Mouse (Mus musculus) leukemia stem cell, adult 10-12 weeks (primary cell): ENCODE results near the gene Fndc10. TPM values are rescaled to one million over a fixed set of nuclear protein-coding genes. Genes with fewer than 3 reads are reported as not detected.

Source experiments
- polyA plus RNA-seq: library from polyadenylated mRNA; stranded (reverse); fragments of >175 nt; gene quantifications from 2 replicates; pipeline ENCODE4 v1.2.3, GENCODE M21; 2012; ENCODE audit warnings: low replicate concordance

Gene Fndc10
- 2.6 TPM in 2 replicates for polyA plus RNA-seq

DNA sequence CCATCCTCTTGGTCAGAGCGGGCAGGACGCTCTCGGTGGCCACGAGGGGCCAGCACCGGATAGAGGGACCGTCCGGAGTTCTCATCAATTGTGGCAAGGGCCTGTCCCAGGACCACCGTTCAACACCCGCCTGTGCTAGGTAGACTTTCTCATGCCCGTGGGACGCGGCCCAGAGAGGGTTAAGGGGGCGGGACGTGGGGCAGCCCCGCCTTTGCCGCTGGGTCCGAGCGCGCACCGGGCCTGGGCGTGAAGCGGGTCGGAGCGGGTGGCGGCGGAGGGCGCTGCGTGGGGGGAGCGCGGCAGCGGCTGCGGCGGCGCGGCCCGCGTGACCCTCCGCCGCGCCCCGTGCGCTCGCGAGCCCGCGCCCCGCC, at the start of gene Fndc10:
Fndc10 (plus strand) TSS at position 232 of the 371 bp plus-strand sequence.

DNA sequence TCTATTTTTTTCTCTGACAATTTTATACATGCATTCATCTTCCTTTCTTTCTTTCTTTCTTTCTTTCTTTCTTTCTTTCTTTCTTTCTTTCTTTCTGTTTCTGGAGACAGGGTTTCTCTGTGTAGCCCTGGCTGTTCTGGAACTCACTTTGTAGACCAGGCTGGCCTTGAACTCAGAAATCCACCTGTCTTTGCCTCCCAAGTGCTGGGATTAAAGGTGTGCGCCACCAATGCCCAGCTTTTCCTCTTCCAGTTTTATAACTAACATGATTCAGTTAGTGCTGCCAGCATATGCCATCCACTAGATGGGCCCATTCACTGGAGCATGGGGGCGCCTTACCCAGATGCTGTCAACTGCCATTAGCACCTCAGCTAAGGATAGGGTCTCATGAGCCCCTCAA, 48.8 kb upstream of the Fndc10 start, which contains the start of gene Gm10563:
Gm10563 (minus strand) TSS at position 101 of the 400 bp plus-strand sequence.

DNA sequence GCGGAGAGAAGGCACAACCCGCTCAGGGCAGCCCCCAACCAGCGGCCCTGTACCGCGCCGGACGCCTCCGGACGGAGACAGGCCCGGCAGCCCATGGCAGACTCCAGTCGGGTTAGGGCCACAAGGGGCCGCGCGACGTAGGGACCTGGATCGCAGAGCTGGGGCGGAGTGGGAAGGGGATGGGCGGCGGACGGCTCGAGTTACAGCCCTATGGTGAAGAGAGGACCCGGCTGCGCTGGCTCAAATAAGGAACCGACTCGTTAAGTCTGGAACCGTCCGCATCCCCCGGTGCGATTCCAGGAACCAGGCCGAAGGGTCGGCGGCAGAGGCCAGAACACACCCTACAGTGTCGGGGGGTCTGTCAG, 41.1 kb upstream of the Fndc10 start, which contains the start of gene Mmp23:
Mmp23 (minus strand) TSS at position 299 of the 365 bp plus-strand sequence.

DNA sequence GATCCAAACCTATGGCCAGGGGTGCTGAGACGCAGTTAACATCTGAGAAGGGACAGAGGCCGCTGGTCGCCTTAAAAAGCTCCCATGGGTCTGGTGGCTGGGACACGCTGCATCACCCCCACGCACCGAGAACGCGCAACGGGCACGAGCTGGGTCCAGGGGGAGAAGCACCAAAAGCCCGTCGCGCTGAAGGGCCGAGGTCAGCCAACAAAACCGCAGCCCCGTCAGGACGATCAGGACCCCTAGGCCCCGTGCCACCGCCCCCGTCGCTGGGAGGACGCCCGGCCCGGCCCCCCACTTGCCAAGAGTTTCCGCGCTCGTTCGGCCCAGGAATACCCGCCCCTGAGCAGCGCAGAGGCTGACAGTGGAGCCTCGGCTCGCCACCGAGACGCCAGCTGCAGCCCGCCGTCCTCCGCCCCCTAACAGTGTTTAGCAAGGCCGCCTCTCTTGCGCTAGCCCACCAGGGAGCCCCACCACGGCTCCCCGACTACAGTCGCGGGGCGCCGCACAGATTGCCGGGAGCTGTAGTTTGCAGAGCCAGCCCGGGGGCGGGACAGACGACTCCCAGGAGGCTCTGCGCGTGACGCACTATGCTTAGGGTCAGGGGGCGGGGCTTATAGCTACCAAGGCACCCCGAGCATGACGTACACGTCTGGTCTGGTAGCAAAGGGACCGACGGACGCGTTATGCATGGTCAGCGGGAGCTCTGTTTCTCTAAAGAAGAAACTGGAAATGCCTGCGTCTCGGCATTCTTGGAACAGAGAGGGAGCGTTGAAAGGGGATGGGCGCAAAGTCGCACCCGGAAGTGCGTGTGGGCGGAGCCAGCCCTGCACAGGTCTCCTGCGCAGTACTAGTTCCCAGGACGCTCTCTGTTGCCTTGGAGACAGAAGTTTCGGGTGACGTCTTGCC, 25.2 kb upstream of the Fndc10 start, which contains the start of gene Mib2:
Mib2 (minus strand) TSS at position 510 of the 909 bp plus-strand sequence.

DNA sequence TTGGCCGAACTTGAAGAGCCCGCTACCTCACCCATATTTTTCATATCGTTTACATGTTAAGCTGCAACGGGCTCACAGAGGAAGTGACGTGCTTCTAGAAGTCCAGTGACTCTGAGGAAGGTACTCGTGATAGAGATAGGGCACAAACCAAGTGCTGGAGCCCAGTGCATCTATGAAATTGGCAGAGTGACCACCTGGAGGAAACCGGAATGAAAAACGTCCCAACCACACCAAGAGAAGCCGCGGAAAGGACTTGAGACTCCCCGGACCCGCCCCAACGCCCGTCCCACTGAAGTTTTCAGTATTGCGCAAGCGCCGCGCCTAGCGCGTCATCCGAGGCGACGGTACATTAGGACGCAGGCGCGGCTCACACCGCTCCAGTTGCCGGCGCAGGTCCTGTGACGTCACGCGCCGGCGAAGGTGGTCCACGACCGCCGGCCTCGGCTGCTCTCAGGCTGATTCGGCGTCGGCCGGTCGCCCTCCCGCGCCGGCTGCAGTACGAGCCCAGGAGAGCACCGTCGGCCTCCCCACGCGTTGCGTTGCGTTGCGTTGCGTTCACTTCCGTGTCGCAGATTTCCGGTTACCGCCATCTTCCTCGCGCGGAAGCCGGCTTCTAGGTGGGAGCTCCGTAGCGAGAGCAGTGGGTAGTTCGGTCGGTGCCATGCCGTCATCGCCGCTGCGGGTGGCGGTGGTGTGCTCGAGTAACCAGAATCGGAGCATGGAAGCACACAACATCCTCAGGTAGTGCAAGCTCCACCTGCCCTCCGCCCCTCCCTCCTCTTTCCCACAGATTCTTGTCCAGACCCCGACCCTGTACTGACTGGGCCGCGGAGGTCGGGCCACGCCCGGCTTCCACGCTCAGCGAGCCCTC, 10.8 kb downstream of the Fndc10 start, which contains the start of gene Ssu72:
Ssu72 (plus strand) TSS at position 80 of the 871 bp plus-strand sequence.

DNA sequence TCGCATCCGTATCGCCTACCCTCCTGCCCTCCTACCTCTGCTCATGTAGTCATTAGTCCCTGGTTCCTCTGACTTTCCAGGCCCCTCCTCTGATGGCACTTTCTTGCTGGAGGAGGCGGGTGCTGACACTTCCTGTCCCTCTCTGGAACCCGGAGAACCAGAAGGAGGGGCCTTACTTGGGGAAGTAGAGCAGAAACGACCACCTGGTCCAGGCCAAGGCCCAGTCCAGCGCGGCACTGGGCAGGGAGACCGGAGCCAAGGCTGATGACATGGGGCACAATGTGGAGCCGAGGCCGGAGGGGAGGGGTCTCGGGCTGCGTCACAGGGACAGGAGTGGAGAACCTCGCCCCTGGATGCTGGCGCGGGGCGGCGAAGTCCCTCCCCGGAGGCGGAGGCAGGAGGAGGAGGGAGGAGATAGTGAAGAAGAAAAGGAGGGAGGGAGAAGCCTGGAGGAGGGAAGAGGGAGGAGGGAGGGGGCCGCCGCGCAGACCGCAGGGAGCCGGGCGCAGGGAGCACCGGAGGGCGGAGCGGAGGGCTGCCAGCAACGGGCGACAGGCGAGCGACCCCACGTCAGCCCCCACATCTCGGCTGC, 40.3 kb downstream of the Fndc10 start, which contains the start of gene Tmem240:
Tmem240 (plus strand) TSS at position 451 of the 592 bp plus-strand sequence.

Other genes with a start within 250 kb of the Fndc10 start
- gene Tmem52, start 225.2 kb upstream of the Fndc10 start, polyA plus RNA-seq = 0.41 TPM in 1 of 2 replicates, not detected in the other
- gene Gnb1, start 203.0 kb upstream of the Fndc10 start, polyA plus RNA-seq = 28.1 and 34.9 TPM in 2 replicates
- 93.2 and 99.6 TPM in 2 replicates for gene Nadk, start 132.0 kb upstream of the Fndc10 start, polyA plus RNA-seq
- 2.0 and 5.1 TPM in 2 replicates for gene Slc35e2, start 92.9 kb upstream of the Fndc10 start, polyA plus RNA-seq
- 45.7 and 53.4 TPM in 2 replicates for gene Cdk11b, start 69.5 kb upstream of the Fndc10 start, polyA plus RNA-seq
- gene Gm10563, start 48.9 kb upstream of the Fndc10 start, polyA plus RNA-seq = not detected in 2 replicates
- gene Mmp23, start 41.0 kb upstream of the Fndc10 start, polyA plus RNA-seq = 0.21 and 3.1 TPM in 2 replicates
- gene Mib2, start 25.1 kb upstream of the Fndc10 start, polyA plus RNA-seq = 37.9 and 63.0 TPM in 2 replicates
- 23.8 and 40.4 TPM in 2 replicates for gene Ssu72, start 10.5 kb downstream of the Fndc10 start, polyA plus RNA-seq
- gene Tmem240, start 40.5 kb downstream of the Fndc10 start, polyA plus RNA-seq = 0.27 and 0.50 TPM in 2 replicates
- gene Atad3a, start 66.8 kb downstream of the Fndc10 start, polyA plus RNA-seq = 52.4 and 57.8 TPM in 2 replicates
- gene Vwa1, start 80.4 kb downstream of the Fndc10 start, polyA plus RNA-seq = 1.1 and 2.2 TPM in 2 replicates
- 0.24 and 0.29 TPM in 2 replicates for gene Tmem88b, start 91.5 kb downstream of the Fndc10 start, polyA plus RNA-seq
- gene Ankrd65, start 96.1 kb downstream of the Fndc10 start, polyA plus RNA-seq = not detected in 2 replicates
- 26.3 and 70.8 TPM in 2 replicates for gene Mrpl20, start 108.5 kb downstream of the Fndc10 start, polyA plus RNA-seq
- gene Ccnl2, start 118.1 kb downstream of the Fndc10 start, polyA plus RNA-seq = 33.3 and 37.7 TPM in 2 replicates
- gene Aurkaip1, start 136.9 kb downstream of the Fndc10 start, polyA plus RNA-seq = 142 and 271 TPM in 2 replicates
- gene Mxra8, start 145.3 kb downstream of the Fndc10 start, polyA plus RNA-seq = 0.21 and 2.1 TPM in 2 replicates
- gene Dvl1, start 153.1 kb downstream of the Fndc10 start, polyA plus RNA-seq = 152 and 222 TPM in 2 replicates
- gene Tas1r3, start 169.0 kb downstream of the Fndc10 start, polyA plus RNA-seq = 0.08 TPM in 1 of 2 replicates, not detected in the other
- gene Cptp, start 175.1 kb downstream of the Fndc10 start, polyA plus RNA-seq = 2.0 and 2.6 TPM in 2 replicates
- gene Ints11, start 175.2 kb downstream of the Fndc10 start, polyA plus RNA-seq = 16.3 and 20.4 TPM in 2 replicates
- 349 and 415 TPM in 2 replicates for gene Pusl1, start 197.4 kb downstream of the Fndc10 start, polyA plus RNA-seq
- gene Acap3, start 197.5 kb downstream of the Fndc10 start, polyA plus RNA-seq = 59.5 and 63.0 TPM in 2 replicates
- 114 and 120 TPM in 2 replicates for gene Ube2j2, start 249.5 kb downstream of the Fndc10 start, polyA plus RNA-seq